Mouse (Mus musculus) E14TG2a.4 (cell line): ENCODE measurements around the gene C1qtnf9.
A peak's percentile ranks its signal among the peaks of the same experiment; 100 is the strongest.

ENCODE experiments used
- CTCF ChIP-seq: conservative IDR thresholded peaks from 2 replicates; pipeline ENCODE4 v1.5.1; 2014; ENCODE audit warnings: low read length
- NANOG ChIP-seq: IDR thresholded peaks from 2 replicates; pipeline ENCODE4 v1.6.1; 2014; ENCODE audit warnings: borderline replicate concordance, low read length, mixed read lengths
- POU5F1 ChIP-seq: IDR thresholded peaks from 2 replicates; pipeline ENCODE4 v1.6.1; 2014; ENCODE audit warnings: low read length, borderline replicate concordance

- TF ChIP-seq CTCF (peak; percentile 57), NANOG (no peak), POU5F1 (no peak)
These were observed 16.7 kb downstream of the C1qtnf9 start, which contains the start of gene Mipep for GRCm38 (mm10) chr14:60784427-60785315.
